Mouse (Mus musculus): ENCODE measurements around the gene March5. TPM values are rescaled to one million over a fixed set of nuclear protein-coding genes. Genes with fewer than 3 reads are reported as not detected.

March5 gene
- polyA plus RNA-seq, 1 experiment from 2014 or later, result 150 TPM

DNA sequence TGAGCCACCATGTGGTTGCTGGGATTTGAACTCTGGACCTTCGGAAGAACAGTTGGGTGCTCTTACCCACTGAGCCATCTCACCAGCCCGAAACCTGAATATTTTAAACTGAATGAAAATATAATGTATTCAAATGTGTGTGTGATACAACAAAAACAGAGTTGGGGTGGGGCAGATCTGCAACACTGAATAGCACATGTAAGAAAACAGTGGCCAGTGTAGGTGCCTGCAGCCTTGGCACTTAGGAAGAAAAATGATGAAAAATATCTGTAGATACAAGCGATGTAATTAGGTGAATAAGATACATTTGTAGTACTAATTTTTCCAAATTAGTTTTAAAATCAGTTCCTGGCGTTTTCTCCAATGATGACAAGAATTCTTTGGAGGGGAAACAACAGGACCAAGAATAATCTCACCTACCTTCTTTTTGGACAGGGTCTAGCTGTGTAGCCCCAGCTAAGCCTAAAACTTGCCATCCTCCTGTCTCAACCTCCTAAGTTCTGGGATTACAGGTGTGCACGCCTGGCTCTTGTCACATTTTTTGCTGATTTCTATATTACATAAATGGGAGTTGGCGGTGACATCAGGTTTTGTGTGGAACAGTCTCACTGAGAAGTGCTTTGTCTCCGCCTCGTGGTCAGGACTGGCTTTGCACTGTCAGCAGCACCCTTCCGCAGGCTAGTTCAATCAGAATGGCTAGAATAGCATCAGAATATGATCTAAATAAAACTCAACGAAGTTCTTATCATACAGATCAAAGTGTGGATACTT is 58.2 kb downstream of the March5 start:
- 36% methylated on average over 10 of the region's 10 CpGs for WGBS
- Histone ChIP-seq H3K36me3 (peaks cover 11% of the 10 kb centered on the region; the same call in 1 of the 2 replicates), H3K27ac (no peak overlapping the region), H3K4me2 (no peak overlapping the region), H3K9ac (replicated peaks) (no peak overlapping the region), H3K4me3 (replicated peaks) (no peak overlapping the region), H3K4me1 (replicated peaks) (no peaks in the 10 kb centered on the region), H3K9me3 (0 out of 2 replicates have a peak, but pooled peaks cover 2% of the 10 kb centered on the region), H3K27me3 (no peaks in the 10 kb centered on the region)
- no peak for ATAC-seq (ENCODE audit: insufficient number of reproducible peaks, insufficient read depth, low FRiP score, low TSS enrichment, low read depth)

DNA sequence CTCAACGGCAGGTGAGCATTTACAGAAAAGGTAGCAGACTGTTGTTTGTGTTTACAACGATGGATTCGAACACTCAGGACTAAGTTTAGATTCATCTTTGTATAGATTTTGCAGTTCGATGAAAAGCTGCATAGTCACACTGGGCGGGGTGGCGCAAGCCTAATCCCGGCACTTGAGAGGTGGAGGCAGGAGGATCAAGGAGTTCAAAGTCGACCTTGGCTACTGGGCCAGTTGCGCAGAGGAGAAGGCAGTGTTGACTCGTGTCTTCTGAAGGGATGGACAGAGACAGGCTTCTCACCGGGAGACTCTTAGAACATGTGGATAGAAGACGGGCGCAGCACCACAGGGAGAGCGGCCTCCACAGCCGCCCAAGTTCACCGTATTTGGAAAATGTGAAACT is 61.8 kb downstream of the March5 start:
- no peak for ATAC-seq (ENCODE audit: insufficient number of reproducible peaks, insufficient read depth, low FRiP score, low TSS enrichment, low read depth)
- H3K4me3 ChIP-seq (replicated peaks), result no peak overlapping the region
- WGBS, result 91% methylated on average over 16 of the region's 16 CpGs
- H3K27me3 ChIP-seq, result no peaks in the 10 kb centered on the region
- no peaks in the 10 kb centered on the region for H3K4me1 ChIP-seq (replicated peaks)
- H3K9me3 ChIP-seq, result no peaks in the 10 kb centered on the region
- no peak overlapping the region for H3K27ac ChIP-seq
- H3K36me3 ChIP-seq, result peaks cover 11% of the 10 kb centered on the region; the same call in 1 of the 2 replicates
- no peak overlapping the region for H3K4me2 ChIP-seq
- no peak overlapping the region for H3K9ac ChIP-seq (replicated peaks)

Other genes starting within 250 kb of the March5 start
- 1.2 and 1.9 TPM in 2 replicates for gene Cpeb3, start 1.1 kb downstream of the March5 start, polyA plus RNA-seq (2016; fragmentation: Nextera tagmentation; extraction: Ambion mirVana)
- 35.3 and 39.7 TPM in 2 replicates for gene Ide, start 130.3 kb downstream of the March5 start, polyA plus RNA-seq (2016; fragmentation: Nextera tagmentation; extraction: Ambion mirVana)
- gene Kif11, start 168.9 kb downstream of the March5 start, polyA plus RNA-seq (2016; fragmentation: Nextera tagmentation; extraction: Ambion mirVana), result 89.1 and 89.4 TPM in 2 replicates
- gene Hhex, start 227.3 kb downstream of the March5 start, polyA plus RNA-seq (2016; fragmentation: Nextera tagmentation; extraction: Ambion mirVana), result 9.7 and 10.1 TPM in 2 replicates

All from limb, embryonic 12.5 days (tissue).